Mouse (Mus musculus): ENCODE results near the gene Defb36.
A peak's percentile ranks its signal among the peaks of the same experiment; 100 is the strongest.

Defb36 gene

GRCm38 (mm10) chr2:152604057-152604456 lies at the start of gene Defb36:
TSS of gene Defb36 (plus strand) at chr2:152604327.
- peak; percentile 50 for DNase-seq

GRCm38 (mm10) chr2:152556655-152557054 lies 47.5 kb upstream of the Defb36 start:
- DNase-seq: no peak

- DNase-seq: no peak
Observed at GRCm38 (mm10) chr2:152569038-152569437, 35.1 kb upstream of the Defb36 start, which contains the start of gene Gm17416. TSS of gene Gm17416 (plus strand) at chr2:152569338.

GRCm38 (mm10) chr2:152569881-152570280 lies 34.2 kb upstream of the Defb36 start:
- no peak for DNase-seq

GRCm38 (mm10) chr2:152570313-152570712 lies 33.8 kb upstream of the Defb36 start:
- DNase-seq: no peak

GRCm38 (mm10) chr2:152572114-152572794 lies 31.9 kb upstream of the Defb36 start, which contains the start of gene Defb21:
TSS of gene Defb21 (plus strand) at chr2:152572744.
- DNase-seq: peak; percentile 11

- no peak for DNase-seq
Observed at GRCm38 (mm10) chr2:152573484-152573883, 30.6 kb upstream of the Defb36 start.

- no peak for DNase-seq
Observed at GRCm38 (mm10) chr2:152580107-152580506, 24.0 kb upstream of the Defb36 start, which contains the start of gene Defb19. TSS of gene Defb19 (minus strand) at chr2:152580312.

- DNase-seq: no peak
Observed at GRCm38 (mm10) chr2:152580612-152581011, 23.5 kb upstream of the Defb36 start.

GRCm38 (mm10) chr2:152586926-152587560 lies 17.1 kb upstream of the Defb36 start:
- DNase-seq: no peak

- no peak for DNase-seq
Observed at GRCm38 (mm10) chr2:152588450-152588849, 15.7 kb upstream of the Defb36 start.

- no peak for DNase-seq
Observed at GRCm38 (mm10) chr2:152589021-152589420, 15.1 kb upstream of the Defb36 start.

GRCm38 (mm10) chr2:152599299-152599698 lies 4.8 kb upstream of the Defb36 start, which contains the start of gene Defb45:
TSS of gene Defb45 (minus strand) at chr2:152599399.
- no peak for DNase-seq

- no peak for DNase-seq
Observed at GRCm38 (mm10) chr2:152600076-152600475, 4.1 kb upstream of the Defb36 start.

- no peak for DNase-seq
Observed at GRCm38 (mm10) chr2:152601275-152601960, 2.7 kb upstream of the Defb36 start.

- no peak for DNase-seq
Observed at GRCm38 (mm10) chr2:152607746-152608145, 3.6 kb downstream of the Defb36 start.

- DNase-seq: no peak
Observed at GRCm38 (mm10) chr2:152608719-152609118, 4.6 kb downstream of the Defb36 start.

GRCm38 (mm10) chr2:152612193-152612592 lies 8.1 kb downstream of the Defb36 start:
- no peak for DNase-seq

GRCm38 (mm10) chr2:152615563-152615962 lies 11.4 kb downstream of the Defb36 start:
- DNase-seq: peak; percentile 79

GRCm38 (mm10) chr2:152616470-152616869 lies 12.3 kb downstream of the Defb36 start:
- no peak for DNase-seq

- no peak for DNase-seq
Observed at GRCm38 (mm10) chr2:152617374-152617773, 13.2 kb downstream of the Defb36 start.

- DNase-seq: peak; percentile 64
Observed at GRCm38 (mm10) chr2:152620367-152621134, 16.4 kb downstream of the Defb36 start.

- no peak for DNase-seq
Observed at GRCm38 (mm10) chr2:152622151-152622550, 18.0 kb downstream of the Defb36 start.
